Mouse (Mus musculus) olfactory bulb, adult 2 months (tissue): ENCODE measurements around the gene Bicd2.

Experiments
- CTCF ChIP-seq: fragments of 200-500 bp; IDR thresholded peaks from 2 replicates; pipeline ENCODE4 v1.5.1; 2012; ENCODE audit warnings: low read depth, mild to moderate bottlenecking, low read length, moderate library complexity; ENCODE audit not compliant: insufficient read depth
- POLR2A ChIP-seq: fragments of 200-500 bp; IDR thresholded peaks from 2 replicates; pipeline ENCODE4 v1.6.1; 2012; ENCODE audit warnings: mild to moderate bottlenecking, low read depth, low read length, moderate library complexity; ENCODE audit not compliant: insufficient read depth

DNA sequence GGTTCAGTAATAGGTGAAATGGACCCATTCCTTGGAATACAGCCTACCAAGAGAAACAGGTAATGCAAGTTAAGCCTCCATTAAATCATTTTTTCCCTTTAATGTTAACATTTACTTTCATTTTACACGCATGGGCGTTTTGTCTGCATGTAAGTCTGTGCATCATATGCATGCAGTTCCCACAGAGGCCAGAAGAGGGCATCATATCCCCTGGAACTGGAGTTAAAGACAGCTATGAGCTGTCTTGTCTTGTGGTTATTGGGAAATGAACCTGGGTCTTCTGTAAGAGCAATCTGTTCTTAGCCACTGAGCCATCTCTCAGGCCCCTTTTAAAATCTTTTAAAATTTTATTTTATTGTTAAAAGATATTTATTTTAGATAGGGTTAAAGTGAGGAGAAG is 50.0 kb downstream of the Bicd2 start:
- TF ChIP-seq POLR2A: no peak
- TF ChIP-seq CTCF: no peak
